Mouse (Mus musculus) liver, embryonic 14.5 days (tissue): ENCODE results near the gene Cope. TPM values are rescaled to one million over a fixed set of nuclear protein-coding genes. Genes with fewer than 3 reads are reported as not detected.
A peak's percentile ranks its signal among the peaks of the same experiment; 100 is the strongest.

ENCODE experiments used
- ATAC-seq: fragments of 200-750 bp; cut with Nextera tagmentation; 2 replicates; pipeline ENCODE4 v1.8.0; 2017; ENCODE audit warnings: moderate number of reproducible peaks, mild to moderate bottlenecking, moderate library complexity; ENCODE audit not compliant: insufficient read depth
- DNase-seq, 3 experiments: peaks; one replicate each; pipeline ENCODE4 v3.0.0-alpha.2; 2012 to 2013; ENCODE audit warnings: low read depth in 3 of 3, low spot score in 3 of 3
- H3K27ac ChIP-seq: fragments of 300-500 bp; sonication (generic); 2 replicates; pipeline ENCODE4 v1.5.1; 2014; ENCODE audit warnings: moderate library complexity, mild to moderate bottlenecking, control low read depth, inconsistent platforms
- H3K27me3 ChIP-seq: fragments of 300-500 bp; sonication (generic); 2 replicates; pipeline ENCODE4 v1.6.1; 2014; ENCODE audit warnings: mild to moderate bottlenecking, low read length, moderate library complexity; ENCODE audit not compliant: control insufficient read depth, insufficient read depth
- H3K36me3 ChIP-seq: fragments of 300-500 bp; sonication (generic); replicated peaks from 2 replicates; pipeline ENCODE4 v1.6.1; 2014; ENCODE audit warnings: low read depth; ENCODE audit not compliant: control insufficient read depth, insufficient read depth
- H3K4me1 ChIP-seq, 2 experiments: fragments of 200-500 bp in 1 of 2; fragments of 300-500 bp in 1 of 2; sonication (generic) in 1 of 2; replicated peaks; 2 replicates each; pipeline ENCODE4 v1.6.1; 2012 to 2014; ENCODE audit warnings: antibody characterized with exemption in 1 of 2, inconsistent platforms in 1 of 2, low read length in 1 of 2; ENCODE audit not compliant: control insufficient read depth in 2 of 2, insufficient read depth in 2 of 2
- H3K4me2 ChIP-seq: fragments of 300-500 bp; sonication (generic); 2 replicates; pipeline ENCODE4 v1.6.1; 2014; ENCODE audit warnings: low read depth, mild to moderate bottlenecking, control low read depth, moderate library complexity
- H3K4me3 ChIP-seq, 2 experiments: fragments of 200-500 bp in 1 of 2; fragments of 300-500 bp in 1 of 2; sonication (generic) in 1 of 2; 2 replicates each; pipeline ENCODE4 v1.5.1; 2012 to 2014; ENCODE audit warnings: low read depth in 2 of 2, low read length in 2 of 2, mild to moderate bottlenecking in 2 of 2, control low read depth in 1 of 2, inconsistent platforms in 1 of 2, moderate library complexity in 1 of 2; ENCODE audit not compliant: insufficient read depth in 1 of 2
- H3K9ac ChIP-seq: fragments of 300-500 bp; sonication (generic); replicated peaks from 2 replicates; pipeline ENCODE4 v1.6.1; 2014; ENCODE audit warnings: mild to moderate bottlenecking, control low read depth, moderate library complexity
- H3K9me3 ChIP-seq: fragments of 300-500 bp; sonication (generic); 2 replicates; pipeline ENCODE4 v1.6.1; 2016; ENCODE audit warnings: low read length, mixed read lengths; ENCODE audit not compliant: control insufficient read depth
- CTCF ChIP-seq: IDR thresholded peaks from 2 replicates; pipeline ENCODE4 v1.5.1; 2016; ENCODE audit warnings: antibody characterized with exemption, low read depth, control low read depth
- EP300 ChIP-seq: IDR thresholded peaks from 2 replicates; pipeline ENCODE4 v1.6.1; 2016; ENCODE audit warnings: antibody characterized with exemption, low read depth
- WGBS: fragments of 180-500 bp; shearing (Covaris S2); extraction: QIAGEN DNeasy Blood & Tissue Kit; methylation state at CpG from one replicate; pipeline ENCODE4 v1.1.7; 2014; ENCODE audit not compliant: insufficient replicate concordance; 5-methylcytosine and 5-hydroxymethylcytosine counted together
- polyA plus RNA-seq, 2 experiments: library from polyadenylated mRNA; depleted of rRNA in 1 of 2; stranded (reverse) in 1 of 2; unstranded in 1 of 2; fragments of >200 nt; fragmentation: Nextera tagmentation in 1 of 2; extraction: Ambion mirVana in 1 of 2; gene quantifications; 2 replicates each; pipeline versions ENCODE4 v1.2.1 to v1.2.3; 2012 to 2014

The Cope gene
- polyA plus RNA-seq, 2 experiments: 138 to 171 TPM

GRCm38 (mm10) chr8:70343696-70344095, 41.4 kb downstream of the Cope start:
- Histone ChIP-seq H3K27ac (no peak overlapping the region), H3K36me3 (peaks cover 74% of the 10 kb centered on the region), H3K9ac (no peak overlapping the region), H3K9me3 (no peaks in the 10 kb centered on the region), H3K27me3 (no peaks in the 10 kb centered on the region), H3K4me2 (no peak overlapping the region), H3K4me3 (no peak overlapping the region), H3K4me1 (peaks cover 13 to 26% of the 10 kb centered on the region in 2 experiments)
- TF ChIP-seq CTCF (peak; percentile 80), EP300 (no peak)
- no peak for DNase-seq
- peak; percentile 42; the same call in 1 of the 2 replicates for ATAC-seq
- 63% methylated on average over 6 of the region's 6 CpGs for WGBS

GRCm38 (mm10) chr8:70344279-70344678, 42.0 kb downstream of the Cope start:
- DNase-seq (no peak), ATAC-seq (no peak)
- H3K9ac ChIP-seq: no peak overlapping the region
- TF ChIP-seq CTCF (no peak), EP300 (no peak)
- no peaks in the 10 kb centered on the region for H3K27me3 ChIP-seq
- WGBS: 82% methylated on average over 2 of the region's 2 CpGs
- no peak overlapping the region for H3K4me2 ChIP-seq
- no peaks in the 10 kb centered on the region for H3K9me3 ChIP-seq
- H3K36me3 ChIP-seq: peaks cover 74% of the 10 kb centered on the region
- H3K4me3 ChIP-seq: no peak overlapping the region
- no peak overlapping the region for H3K27ac ChIP-seq
- peaks cover 19 to 32% of the 10 kb centered on the region in 2 experiments for H3K4me1 ChIP-seq

- no peak overlapping the region for H3K27ac ChIP-seq
- TF ChIP-seq CTCF (no peak), EP300 (no peak)
- ATAC-seq (no peak), DNase-seq (no peak)
- no peak overlapping the region for H3K4me3 ChIP-seq
- H3K27me3 ChIP-seq: no peaks in the 10 kb centered on the region
- H3K4me2 ChIP-seq: no peak overlapping the region
- H3K4me1 ChIP-seq: peaks cover 36 to 56% of the 10 kb centered on the region in 2 experiments
- H3K9ac ChIP-seq: no peak overlapping the region
- H3K9me3 ChIP-seq: no peaks in the 10 kb centered on the region
- WGBS: 79% methylated on average over 4 of the region's 4 CpGs
- peaks cover 59% of the 10 kb centered on the region for H3K36me3 ChIP-seq
Measured at GRCm38 (mm10) chr8:70347443-70347842, 45.1 kb downstream of the Cope start.

GRCm38 (mm10) chr8:70347860-70348420, 45.6 kb downstream of the Cope start:
- Histone ChIP-seq H3K9me3 (no peaks in the 10 kb centered on the region), H3K27ac (no peak overlapping the region), H3K4me1 (peaks cover 36 to 56% of the 10 kb centered on the region in 2 experiments), H3K4me2 (no peak overlapping the region), H3K36me3 (peaks cover 54% of the 10 kb centered on the region), H3K27me3 (no peaks in the 10 kb centered on the region), H3K9ac (peak overlapping the region; percentile 12; the same call in 1 of the 2 replicates), H3K4me3 (no peak overlapping the region)
- TF ChIP-seq EP300 (no peak), CTCF (no peak)
- 42% methylated on average over 1 of the region's 1 CpGs for WGBS
- ATAC-seq (no peak), DNase-seq (no peak)

- peak overlapping the region; percentile 99 for H3K9ac ChIP-seq
- peaks cover 41% of the 10 kb centered on the region for H3K36me3 ChIP-seq
- WGBS: 30% methylated on average over 15 of the region's 15 CpGs
- no peaks in the 10 kb centered on the region for H3K9me3 ChIP-seq
- peak overlapping the region; percentile 86 for H3K27ac ChIP-seq
- H3K4me2 ChIP-seq: peak overlapping the region; percentile 96
- DNase-seq: no peak
- no peak for ATAC-seq
- TF ChIP-seq CTCF (no peak), EP300 (no peak)
- peak overlapping the region; percentile 82 to 98 for H3K4me3 ChIP-seq
- H3K4me1 ChIP-seq: peaks cover 59 to 67% of the 10 kb centered on the region in 2 experiments
- no peaks in the 10 kb centered on the region for H3K27me3 ChIP-seq
Measured at GRCm38 (mm10) chr8:70351035-70351999, 49.0 kb downstream of the Cope start.
